Mouse (Mus musculus) left cerebral cortex, adult 18-20 months (tissue): ENCODE results near the gene Vps37c. TPM values are rescaled to one million over a fixed set of nuclear protein-coding genes. Genes with fewer than 3 reads are reported as not detected.

ENCODE experiments used
- DNase-seq, 2 experiments: peaks; one replicate each; pipeline ENCODE4 v3.0.0; 2021 to 2022; ENCODE audit warnings: low spot score in 2 of 2, mixed read lengths in 1 of 2
- total RNA-seq, 2 experiments: library from RNA; stranded (reverse); gene quantifications; 2 replicates each; pipeline ENCODE4 v1.2.3; 2021

The Vps37c gene
- total RNA-seq, 2 experiments from 2014 or later = 21.7 to 25.8 TPM

- DNase-seq = no peak
Observed at GRCm38 (mm10) chr19:10738811-10739210, 50.3 kb downstream of the Vps37c start, which contains the start of gene Cd5. Gene Cd5 (minus strand): TSS chr19:10739002.

DNA sequence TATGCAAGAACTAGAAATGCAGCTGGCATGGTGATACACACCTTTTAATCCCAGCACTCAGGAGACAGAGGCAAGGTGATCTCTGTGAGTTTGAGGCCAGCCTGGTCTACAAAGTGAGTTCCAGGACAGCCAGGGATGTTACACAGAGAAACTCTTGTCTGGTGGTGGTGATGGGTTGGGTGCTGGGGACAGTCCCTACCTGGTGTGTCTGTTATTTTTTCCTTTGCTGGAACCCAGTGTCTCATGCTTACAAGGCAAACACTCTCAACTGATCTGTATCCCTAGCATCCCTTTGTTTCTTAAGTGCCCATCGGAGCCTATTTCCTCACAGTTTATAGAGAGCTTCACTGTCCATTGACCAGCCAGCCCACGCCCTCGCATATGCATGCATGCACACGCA is 51.4 kb downstream of the Vps37c start:
- DNase-seq = no peak

DNA sequence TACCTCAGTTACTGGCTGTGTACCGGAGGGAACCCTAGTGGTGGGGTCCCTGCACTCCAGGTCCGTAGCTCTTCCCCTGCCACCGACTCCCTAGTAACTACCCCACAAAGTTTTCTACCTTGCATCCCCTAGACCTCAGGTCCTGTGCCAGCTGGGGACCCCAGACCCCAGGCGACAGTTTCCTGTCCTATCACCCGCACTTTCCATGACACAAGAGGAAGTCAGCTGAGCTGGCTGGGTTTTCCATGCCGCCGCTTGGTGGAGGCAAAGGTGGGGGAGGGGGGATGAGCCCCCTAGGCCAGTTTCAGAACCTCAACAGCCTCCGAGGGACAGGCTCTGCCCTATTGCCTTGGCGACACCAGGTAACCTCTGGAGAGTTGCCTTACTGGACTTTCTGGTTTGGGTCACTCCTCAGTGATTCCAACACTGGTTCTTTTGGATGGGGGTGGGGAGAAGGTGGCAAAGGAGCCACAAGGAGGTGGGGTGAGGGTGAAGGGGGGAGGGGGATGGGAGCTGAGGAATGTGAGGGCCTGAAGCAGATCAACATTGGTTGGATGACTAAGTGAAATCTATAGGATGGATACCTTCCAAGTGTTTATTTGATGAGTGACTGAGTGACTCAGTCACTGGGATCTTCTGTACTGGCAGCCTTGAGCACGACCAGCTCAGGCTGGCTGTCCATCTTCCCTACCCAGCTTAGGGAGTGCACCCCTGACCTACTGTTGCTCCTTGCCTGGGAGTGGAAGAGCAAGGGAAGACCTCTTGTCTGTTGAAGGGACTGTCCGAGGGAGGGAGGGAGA is 52.3 kb downstream of the Vps37c start:
- DNase-seq = no peak

DNA sequence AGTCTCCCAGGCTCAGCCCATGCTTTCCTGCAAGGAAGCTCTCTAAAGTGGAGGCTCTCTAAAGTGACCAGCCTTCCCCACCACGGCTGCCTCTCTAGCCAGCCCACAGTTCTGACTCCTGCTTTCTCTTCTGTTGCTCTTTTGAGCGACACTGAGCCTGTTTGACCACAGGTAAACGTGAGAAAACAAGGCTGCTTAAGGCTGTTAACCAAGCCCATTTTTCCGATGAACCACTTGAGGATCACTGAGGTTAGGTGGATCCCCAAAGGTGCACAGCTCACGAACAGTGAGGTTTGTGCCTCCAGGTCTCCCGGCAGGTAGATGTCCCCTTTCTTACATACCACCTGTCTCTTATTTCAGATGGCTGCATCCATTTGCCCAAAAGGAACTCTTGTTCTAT is 53.6 kb downstream of the Vps37c start:
- DNase-seq = no peak

DNA sequence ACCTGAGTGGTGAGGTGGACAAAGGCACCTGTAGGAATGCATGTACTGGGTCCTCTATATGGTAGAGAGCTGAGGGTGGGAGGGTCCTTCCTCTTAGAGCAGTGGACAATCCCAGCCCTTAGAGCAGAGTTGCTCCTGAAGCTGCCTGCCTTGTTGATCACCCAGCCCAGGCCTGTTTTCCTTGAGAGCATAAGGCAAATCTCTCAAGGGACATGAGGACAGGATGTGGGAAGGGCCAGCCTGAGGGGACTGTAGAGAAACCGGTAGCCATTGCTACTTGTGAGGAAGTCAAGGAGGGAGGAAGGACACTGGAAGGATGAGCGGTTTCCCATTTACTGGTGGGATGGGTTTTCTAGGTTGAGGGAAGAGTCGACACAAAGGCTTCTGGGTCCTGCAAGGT is 54.0 kb downstream of the Vps37c start:
- DNase-seq = no peak

DNA sequence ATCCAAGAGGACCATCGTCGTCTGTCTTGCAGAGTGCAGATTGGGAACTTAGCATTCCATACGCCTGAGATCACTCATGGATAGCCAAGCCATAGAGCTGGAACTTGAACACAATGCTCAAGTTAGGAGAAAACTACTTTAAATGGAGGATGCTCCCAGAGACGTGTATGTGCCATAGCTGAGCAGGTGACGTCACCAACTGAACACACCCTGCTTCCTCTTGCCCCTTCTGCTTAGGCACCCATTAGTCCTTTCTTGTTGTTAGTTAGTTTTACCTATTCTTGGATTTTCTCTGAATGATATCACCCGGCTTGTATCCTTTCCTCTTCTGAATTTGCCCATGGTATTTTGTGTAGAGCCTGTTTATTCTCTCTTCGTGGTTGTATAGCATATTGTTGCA is 58.6 kb downstream of the Vps37c start:
- no peak for DNase-seq

DNA sequence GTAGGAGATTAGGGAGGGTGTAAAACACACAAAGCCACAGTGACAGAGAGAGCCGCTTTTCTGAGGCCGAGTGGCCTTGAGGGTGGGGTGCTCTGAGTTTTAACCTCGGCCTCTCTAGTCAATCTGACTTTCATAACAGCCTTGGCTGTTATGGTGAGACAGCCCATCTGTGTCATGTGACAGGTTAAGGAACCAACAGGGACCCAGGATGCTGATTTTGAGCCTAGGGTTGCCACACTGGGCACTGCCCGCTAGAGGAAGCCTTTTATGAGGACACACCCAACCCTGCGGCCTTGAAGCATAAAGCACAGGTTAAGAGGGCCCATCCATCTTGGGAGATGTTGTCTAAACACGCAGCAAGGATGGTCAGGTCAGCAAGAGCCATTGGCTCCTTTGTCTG is 59.2 kb downstream of the Vps37c start:
- DNase-seq = no peak

DNA sequence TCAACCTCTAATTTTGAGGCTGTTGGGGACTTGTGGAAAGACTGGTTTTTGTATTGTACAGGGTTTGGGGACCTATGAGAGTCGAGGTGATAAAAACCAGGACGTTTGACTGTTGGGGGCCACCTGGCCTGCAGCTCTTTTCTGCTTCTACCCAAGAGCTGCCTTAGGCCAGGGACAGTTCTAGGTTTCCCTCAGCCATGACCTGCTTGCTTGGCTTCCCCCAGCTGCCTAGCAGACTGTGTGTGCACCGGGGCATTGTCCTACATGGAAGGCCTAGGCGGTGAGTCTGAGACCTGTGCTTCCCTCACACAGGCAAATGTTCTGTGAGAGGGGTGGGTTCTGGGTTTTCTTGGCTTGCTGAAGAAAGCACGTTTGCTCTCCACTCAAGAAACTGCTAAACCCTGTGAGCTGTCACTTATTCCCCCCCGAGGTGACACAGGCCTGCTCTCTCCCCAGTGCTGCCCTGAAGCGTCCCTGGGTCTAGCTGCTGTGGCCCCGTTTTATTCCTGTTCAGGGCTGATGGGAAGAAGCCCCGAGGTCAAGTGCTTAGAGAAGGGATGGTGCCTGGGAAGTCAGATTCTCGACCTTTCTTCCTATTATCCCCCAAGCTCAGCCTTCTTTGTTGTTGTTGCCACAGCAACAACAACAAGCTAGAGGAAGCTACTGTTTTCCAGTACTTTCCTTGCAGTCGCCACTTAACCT is 60.0 kb downstream of the Vps37c start:
- no peak for DNase-seq

GRCm38 (mm10) chr19:10749295-10749694 is 60.8 kb downstream of the Vps37c start:
- no peak for DNase-seq

DNA sequence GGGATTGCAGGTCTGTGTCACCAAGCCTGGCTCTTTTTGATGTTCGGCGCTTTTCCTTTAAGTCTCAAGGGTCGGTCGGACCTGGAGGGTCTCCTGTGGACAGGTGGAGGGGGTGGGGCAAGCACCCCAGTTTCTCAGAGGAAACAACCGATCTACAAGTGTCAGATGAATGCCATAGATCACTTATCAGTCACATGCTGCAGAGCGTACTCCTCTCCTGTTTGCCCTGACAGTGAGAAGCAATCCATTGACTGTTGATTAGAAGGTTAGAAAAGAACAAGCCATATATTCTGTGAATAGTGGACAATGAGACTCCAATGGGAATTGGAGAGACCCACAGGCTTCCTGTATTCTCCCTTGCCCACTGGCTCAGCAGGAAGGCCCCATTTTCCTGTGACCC is 61.6 kb downstream of the Vps37c start:
- no peak for DNase-seq

- DNase-seq = no peak
Observed at GRCm38 (mm10) chr19:10751607-10752006, 63.1 kb downstream of the Vps37c start.

- no peak for DNase-seq
Observed at GRCm38 (mm10) chr19:10752106-10752505, 63.6 kb downstream of the Vps37c start.

DNA sequence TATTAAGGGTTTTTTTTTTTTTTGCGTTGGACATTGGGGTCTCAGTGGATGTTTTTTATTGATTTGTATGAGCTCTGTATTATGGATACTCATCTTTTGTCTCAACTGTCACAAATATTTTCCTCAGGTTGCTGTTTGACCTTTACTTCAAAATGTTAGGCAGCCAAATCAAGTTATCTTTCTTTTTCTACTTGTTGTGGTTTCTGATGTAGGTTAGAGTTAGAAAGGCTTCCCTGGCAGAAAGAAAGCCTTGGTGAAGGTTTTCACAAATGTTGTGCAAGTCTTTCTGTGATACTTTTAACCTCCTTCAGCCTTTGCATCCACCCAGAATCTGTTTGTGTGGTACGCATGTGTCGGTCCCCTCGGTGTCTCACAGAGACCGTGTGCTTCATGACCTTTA is 64.1 kb downstream of the Vps37c start:
- no peak for DNase-seq

GRCm38 (mm10) chr19:10757125-10757524 is 68.6 kb downstream of the Vps37c start:
- DNase-seq = no peak

DNA sequence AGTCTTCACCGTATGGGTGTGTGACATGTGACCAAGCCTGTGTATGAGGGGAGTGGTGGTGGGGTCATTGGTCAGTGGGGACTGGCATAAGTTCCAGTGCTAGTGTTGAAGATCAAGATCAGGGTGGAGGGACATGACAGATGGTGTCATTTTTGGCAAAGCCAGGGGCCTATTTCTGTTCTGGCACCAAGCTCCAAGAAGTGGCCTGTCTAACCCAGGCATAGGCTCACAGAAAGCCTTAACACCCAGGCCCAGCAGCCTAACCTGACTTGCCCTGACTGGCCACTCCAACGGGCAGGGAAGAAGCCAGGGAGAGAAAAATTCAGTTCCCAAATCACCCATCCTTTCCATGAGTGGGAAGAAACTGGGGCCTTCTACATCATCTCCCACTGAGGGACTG is 69.0 kb downstream of the Vps37c start:
- no peak for DNase-seq

GRCm38 (mm10) chr19:10758708-10759107 is 70.2 kb downstream of the Vps37c start:
- no peak for DNase-seq

GRCm38 (mm10) chr19:10759525-10759924 is 71.0 kb downstream of the Vps37c start:
- no peak for DNase-seq

GRCm38 (mm10) chr19:10759983-10760831 is 71.7 kb downstream of the Vps37c start:
- no peak for DNase-seq

DNA sequence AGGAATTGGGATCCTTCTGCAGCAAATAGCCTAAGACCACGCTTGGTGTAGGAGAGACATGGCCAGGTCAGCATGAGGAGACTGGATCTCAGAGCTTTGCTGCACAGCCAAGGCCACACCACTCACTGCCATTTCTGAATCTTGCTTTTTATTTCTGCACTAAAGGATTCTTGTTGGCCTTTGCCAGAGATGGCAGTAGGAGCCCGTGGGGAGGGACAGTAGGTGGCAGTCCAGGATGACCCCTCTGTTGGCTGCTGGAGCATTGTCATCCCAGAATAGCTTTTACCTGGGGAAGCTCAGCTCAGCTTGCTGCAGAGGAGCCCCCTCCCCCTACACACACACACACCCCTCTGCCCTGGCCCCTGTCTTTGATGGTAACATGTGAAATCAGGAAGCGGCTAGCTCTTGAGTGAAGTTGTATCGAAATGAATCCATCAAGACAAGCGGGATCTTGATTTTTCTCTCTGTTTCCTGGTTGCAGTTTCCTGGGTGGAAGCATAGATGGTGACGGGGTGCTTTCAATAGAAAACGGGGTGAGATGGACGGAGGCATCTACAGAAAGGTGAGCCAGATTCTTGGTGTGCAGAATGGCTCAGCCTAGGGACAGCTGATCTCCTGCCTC is 73.4 kb downstream of the Vps37c start:
- no peak for DNase-seq

DNA sequence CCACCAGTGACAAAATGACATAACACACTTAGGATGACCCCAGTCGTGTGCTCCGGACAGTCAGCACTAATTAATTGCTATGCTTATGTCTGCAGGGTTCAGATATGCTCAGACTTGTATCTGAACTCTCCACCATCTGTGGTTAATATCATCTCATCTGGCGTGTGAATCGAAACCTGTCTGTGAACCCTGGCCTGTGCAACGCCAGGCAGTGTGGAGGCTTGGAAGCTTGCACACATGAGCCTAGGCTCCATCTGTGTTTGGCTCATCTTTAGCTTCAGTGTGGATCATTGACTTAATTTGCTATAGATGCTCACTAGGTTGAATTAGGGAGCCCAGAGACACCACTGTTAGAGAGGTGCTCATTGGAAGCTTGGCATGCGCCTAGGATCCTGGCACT is 73.9 kb downstream of the Vps37c start:
- no peak for DNase-seq

GRCm38 (mm10) chr19:10763381-10764031 is 75.0 kb downstream of the Vps37c start:
- peak in 1 of 2 experiments; percentile 56 for DNase-seq
